Mouse (Mus musculus) midbrain, embryonic 11.5 days (tissue): ENCODE results near the gene Mettl8. TPM values are rescaled to one million over a fixed set of nuclear protein-coding genes. Genes with fewer than 3 reads are reported as not detected.

ENCODE experiments used
- ATAC-seq: fragments of 200-750 bp; cut with Nextera tagmentation; 2 replicates; pipeline ENCODE4 v1.8.0; 2017; ENCODE audit warnings: moderate TSS enrichment, moderate library complexity; ENCODE audit not compliant: low FRiP score
- DNase-seq: peaks from one replicate; pipeline ENCODE4 v3.0.0; 2015; ENCODE audit warnings: low spot score; ENCODE audit errors: missing footprints
- H3K27ac ChIP-seq: fragments of 300-500 bp; sonication (generic); 2 replicates; pipeline ENCODE4 v1.5.1; 2014; ENCODE audit warnings: low read depth, low read length
- H3K27me3 ChIP-seq: fragments of 300-500 bp; sonication (generic); 2 replicates; pipeline ENCODE4 v1.6.1; 2014; ENCODE audit warnings: mild to moderate bottlenecking, low read length, moderate library complexity, mixed read lengths; ENCODE audit not compliant: control insufficient read depth, insufficient read depth
- H3K36me3 ChIP-seq: fragments of 300-500 bp; sonication (generic); 2 replicates; pipeline ENCODE4 v1.6.1; 2014; ENCODE audit warnings: mild to moderate bottlenecking, low read length, moderate library complexity, mixed read lengths; ENCODE audit not compliant: control insufficient read depth, insufficient read depth
- H3K4me1 ChIP-seq: fragments of 300-500 bp; sonication (generic); 2 replicates; pipeline ENCODE4 v1.6.1; 2014; ENCODE audit warnings: low read length; ENCODE audit not compliant: control insufficient read depth, insufficient read depth
- H3K4me2 ChIP-seq: fragments of 300-500 bp; sonication (generic); 2 replicates; pipeline ENCODE4 v1.6.1; 2014; ENCODE audit warnings: mild to moderate bottlenecking, moderate library complexity
- H3K4me3 ChIP-seq: fragments of 300-500 bp; sonication (generic); 2 replicates; pipeline ENCODE4 v1.5.1; 2014; ENCODE audit warnings: low read depth, low read length
- H3K9ac ChIP-seq: fragments of 300-500 bp; sonication (generic); 2 replicates; pipeline ENCODE4 v1.6.1; 2014; ENCODE audit warnings: low read length
- H3K9me3 ChIP-seq: fragments of 300-500 bp; sonication (generic); 2 replicates; pipeline ENCODE4 v1.6.1; 2016; ENCODE audit warnings: low read length; ENCODE audit not compliant: control insufficient read depth
- WGBS: fragments of 180-500 bp; shearing (Covaris S2); extraction: QIAGEN DNeasy Blood & Tissue Kit; methylation state at CpG from one replicate; pipeline ENCODE4 v1.1.7; 2014; 5-methylcytosine and 5-hydroxymethylcytosine counted together
- polyA plus RNA-seq: library from polyadenylated mRNA; unstranded; fragments of >200 nt; fragmentation: Nextera tagmentation; extraction: Ambion mirVana; gene quantifications from 2 replicates; pipeline ENCODE4 v1.2.1, GENCODE M21; 2014

Mettl8 gene
- polyA plus RNA-seq, 1 experiment from 2014 or later, result 22.3 TPM

DNA sequence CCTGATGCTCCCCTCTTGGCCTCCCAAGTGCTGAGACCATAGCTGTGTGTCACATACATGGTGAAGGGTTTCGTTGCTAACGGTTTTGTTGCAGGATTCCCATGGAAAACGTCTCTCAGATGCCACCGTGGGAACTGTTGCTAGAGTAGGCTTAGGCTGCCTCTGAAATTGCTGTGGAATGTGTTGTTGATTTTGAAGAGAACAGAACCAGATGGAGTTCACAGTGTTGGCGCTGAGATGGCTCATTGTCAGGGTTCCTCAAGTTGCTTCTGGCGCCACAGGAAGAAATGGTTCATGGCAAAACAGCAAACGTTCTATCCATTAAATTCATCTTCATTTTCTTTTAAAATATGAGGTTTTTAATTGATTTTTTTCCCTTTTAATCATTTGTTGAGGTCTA, 27.0 kb upstream of the Mettl8 start:
- peaks cover 6% of the 10 kb centered on the region; the same call in 1 of the 2 replicates for H3K36me3 ChIP-seq
- peak; percentile 80 for DNase-seq

DNA sequence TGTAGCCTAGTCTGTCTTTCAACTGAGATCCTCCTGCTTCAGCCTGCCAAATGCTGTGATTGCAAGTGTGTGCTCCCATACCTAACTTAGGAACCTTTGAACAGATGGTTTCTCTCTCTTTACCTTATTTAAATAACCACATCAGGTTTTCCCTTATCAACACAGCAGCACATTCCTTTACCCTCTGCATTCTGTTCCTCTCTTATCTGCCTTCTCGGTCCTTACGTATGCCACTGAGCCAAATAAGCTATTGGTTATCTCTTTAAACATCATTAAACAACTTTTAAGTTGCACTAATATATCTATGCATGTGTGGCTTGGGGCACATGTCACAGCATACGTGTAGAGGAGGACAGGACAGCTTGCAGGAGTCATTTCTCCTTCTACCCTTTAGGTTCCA, 18.4 kb upstream of the Mettl8 start:
- Histone ChIP-seq H3K4me3 (no peak overlapping the region), H3K4me2 (no peak overlapping the region), H3K9ac (no peak overlapping the region), H3K36me3 (no peaks in the 10 kb centered on the region), H3K9me3 (no peaks in the 10 kb centered on the region), H3K27me3 (no peaks in the 10 kb centered on the region), H3K4me1 (no peaks in the 10 kb centered on the region), H3K27ac (no peak overlapping the region)
- ATAC-seq, result no peak
- WGBS, result 92% methylated on average over 3 of the region's 3 CpGs
- DNase-seq, result peak; percentile 14

More for the DNA sequence above, 27.0 kb upstream of the Mettl8 start:
- Histone ChIP-seq H3K9ac (no peak overlapping the region), H3K27ac (no peak overlapping the region), H3K9me3 (no peaks in the 10 kb centered on the region), H3K4me3 (no peak overlapping the region), H3K4me2 (no peak overlapping the region), H3K4me1 (no peaks in the 10 kb centered on the region), H3K27me3 (no peaks in the 10 kb centered on the region)
- no peak for ATAC-seq
- WGBS, result 85% methylated on average over 7 of the region's 7 CpGs

DNA sequence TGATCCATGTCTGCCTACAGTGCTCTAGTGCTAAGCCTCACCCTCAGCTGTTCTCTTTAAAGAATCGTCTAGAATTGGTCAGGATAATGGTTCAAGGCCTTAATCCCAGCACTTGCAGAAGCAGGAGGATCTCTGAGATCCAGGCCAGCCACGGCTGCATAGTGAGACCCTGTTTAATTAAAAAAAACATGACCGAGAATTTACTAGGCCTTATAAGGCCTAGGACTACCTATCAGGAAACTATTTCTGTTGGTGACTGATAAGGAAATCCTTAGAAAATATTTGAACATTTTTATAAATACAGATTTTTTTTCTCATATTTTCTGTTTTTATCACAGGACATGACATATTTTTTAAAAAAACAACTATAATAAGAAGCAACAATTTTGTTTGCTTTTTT, 17.9 kb upstream of the Mettl8 start:
- DNase-seq (no peak), ATAC-seq (no peak)
- no peak overlapping the region for H3K4me2 ChIP-seq
- H3K4me3 ChIP-seq, result no peak overlapping the region
- H3K27me3 ChIP-seq, result no peaks in the 10 kb centered on the region
- 77% methylated on average over 3 of the region's 3 CpGs for WGBS
- no peak overlapping the region for H3K9ac ChIP-seq
- no peaks in the 10 kb centered on the region for H3K36me3 ChIP-seq
- no peaks in the 10 kb centered on the region for H3K9me3 ChIP-seq
- H3K4me1 ChIP-seq, result no peaks in the 10 kb centered on the region
- no peak overlapping the region for H3K27ac ChIP-seq

DNA sequence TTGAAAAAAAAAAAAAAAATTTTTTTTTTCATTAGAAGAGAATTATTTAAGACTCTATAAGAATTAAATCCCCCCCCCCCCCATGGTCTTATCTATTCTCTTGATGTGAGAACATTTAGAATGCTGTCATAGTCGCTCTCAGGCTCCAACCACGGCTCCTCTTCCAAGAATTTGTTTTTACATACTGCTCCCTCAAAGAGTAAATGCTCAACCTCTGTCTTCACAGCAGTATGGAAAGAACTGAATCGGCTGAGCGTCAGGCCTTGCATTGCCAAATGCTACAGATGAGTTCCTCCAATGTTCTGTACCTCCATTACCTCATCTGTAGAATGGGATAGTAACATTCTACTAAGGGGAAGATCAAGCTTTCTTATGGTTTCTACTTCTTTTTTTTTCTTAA, 16.2 kb upstream of the Mettl8 start:
- Histone ChIP-seq H3K9me3 (no peaks in the 10 kb centered on the region), H3K4me1 (no peaks in the 10 kb centered on the region), H3K9ac (no peak overlapping the region), H3K36me3 (no peaks in the 10 kb centered on the region), H3K4me3 (no peak overlapping the region), H3K27me3 (no peaks in the 10 kb centered on the region), H3K4me2 (no peak overlapping the region), H3K27ac (no peak overlapping the region)
- 95% methylated on average over 4 of the region's 4 CpGs for WGBS
- peak; percentile 76 for DNase-seq
- no peak for ATAC-seq

DNA sequence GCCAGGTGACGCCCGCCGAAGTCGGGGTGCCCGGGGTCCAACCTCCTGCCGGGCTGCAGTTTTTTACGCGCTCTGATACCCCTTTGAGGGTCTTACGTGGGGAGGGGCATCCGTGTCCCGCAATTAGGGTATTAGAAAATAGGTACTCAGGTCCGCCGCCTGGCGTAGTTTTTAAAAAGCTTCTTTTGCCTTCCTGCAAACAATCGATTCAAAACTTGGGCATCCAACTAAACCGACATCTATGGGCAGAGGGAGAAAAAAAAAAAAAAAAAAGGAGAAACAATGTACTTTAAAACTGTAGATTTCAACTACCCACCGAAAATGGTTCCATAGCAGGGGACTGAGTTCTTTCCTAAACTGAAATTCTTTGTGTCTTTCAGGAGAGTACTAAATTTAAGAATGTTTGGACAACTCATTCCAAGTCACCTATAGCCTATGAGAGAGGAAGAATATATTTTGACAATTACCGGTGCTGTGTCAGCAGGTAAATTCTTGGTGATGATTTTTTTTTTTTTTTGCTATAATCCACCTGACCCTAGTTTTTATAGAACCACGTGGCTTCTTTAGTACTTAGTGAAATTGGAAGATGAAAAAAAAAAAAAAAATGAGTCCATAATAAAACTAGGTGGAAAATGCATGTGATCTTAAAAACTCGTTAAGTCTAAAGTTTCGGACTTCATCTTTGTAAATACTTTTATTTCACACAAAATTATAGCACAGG, 892 bp upstream of the Mettl8 start:
- H3K27ac ChIP-seq, result peak overlapping the region; percentile 88
- DNase-seq, result no peak
- no peaks in the 10 kb centered on the region for H3K9me3 ChIP-seq
- peak overlapping the region; percentile 72 for H3K4me2 ChIP-seq
- H3K9ac ChIP-seq, result peak overlapping the region; percentile 87
- ATAC-seq, result no peak
- peak overlapping the region; percentile 82 for H3K4me3 ChIP-seq
- peaks cover 11% of the 10 kb centered on the region for H3K4me1 ChIP-seq
- no peaks in the 10 kb centered on the region for H3K27me3 ChIP-seq
- WGBS, result 14% methylated on average over 21 of the region's 21 CpGs
- H3K36me3 ChIP-seq, result no peaks in the 10 kb centered on the region

DNA sequence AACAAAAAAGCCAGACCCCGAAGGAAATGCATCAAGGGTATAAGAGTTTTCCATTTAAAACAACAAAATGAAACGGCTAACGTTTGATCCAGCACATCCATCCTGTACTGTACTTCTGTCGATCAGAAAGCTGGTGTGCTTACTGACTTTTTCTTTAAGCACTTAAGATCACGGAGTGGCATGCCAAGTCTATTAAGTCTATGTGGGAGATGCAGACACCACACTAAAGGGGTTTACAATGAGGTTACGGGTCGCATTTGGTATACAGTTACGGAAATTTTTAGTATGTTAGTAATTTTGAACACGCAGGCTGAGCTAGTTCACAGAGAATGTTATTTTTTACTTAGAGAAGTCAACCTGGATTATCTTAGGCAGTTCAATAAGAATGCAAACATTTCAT, 667 bp downstream of the Mettl8 start:
- ATAC-seq (no peak), DNase-seq (no peak)
- H3K4me2 ChIP-seq, result peak overlapping the region; percentile 67
- peak overlapping the region; percentile 82 for H3K4me3 ChIP-seq
- H3K9me3 ChIP-seq, result no peaks in the 10 kb centered on the region
- WGBS, result 62% methylated on average over 9 of the region's 9 CpGs
- H3K4me1 ChIP-seq, result peaks cover 11% of the 10 kb centered on the region
- H3K27me3 ChIP-seq, result no peaks in the 10 kb centered on the region
- H3K27ac ChIP-seq, result no peak overlapping the region
- no peaks in the 10 kb centered on the region for H3K36me3 ChIP-seq
- peak overlapping the region; percentile 87; the same call in 1 of the 2 replicates for H3K9ac ChIP-seq

DNA sequence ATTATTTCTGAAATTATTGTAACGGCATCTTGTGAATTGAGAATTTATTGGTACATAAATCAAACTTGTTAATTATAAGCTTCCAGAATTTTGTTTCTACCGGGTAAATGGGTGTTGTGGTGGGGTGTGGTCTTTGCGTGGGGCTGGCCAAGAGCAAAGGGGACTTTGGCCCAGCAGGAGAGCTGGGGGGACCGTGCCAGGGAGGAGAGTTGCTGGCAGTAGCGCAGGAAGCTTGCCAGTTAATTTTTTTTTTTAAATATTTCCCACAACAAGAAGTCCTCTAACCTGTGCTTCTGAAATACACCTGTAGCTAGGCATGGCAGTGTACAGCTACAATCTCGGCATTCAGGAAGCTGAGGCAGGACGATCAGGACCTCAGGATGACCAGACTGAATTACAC, 4.9 kb downstream of the Mettl8 start:
- no peak overlapping the region for H3K4me2 ChIP-seq
- H3K27ac ChIP-seq, result no peak overlapping the region
- no peak overlapping the region for H3K9ac ChIP-seq
- DNase-seq, result no peak
- H3K9me3 ChIP-seq, result no peaks in the 10 kb centered on the region
- peaks cover 9% of the 10 kb centered on the region for H3K4me1 ChIP-seq
- H3K27me3 ChIP-seq, result no peaks in the 10 kb centered on the region
- H3K36me3 ChIP-seq, result no peaks in the 10 kb centered on the region
- no peak for ATAC-seq
- 89% methylated on average over 7 of the region's 7 CpGs for WGBS
- no peak overlapping the region for H3K4me3 ChIP-seq

DNA sequence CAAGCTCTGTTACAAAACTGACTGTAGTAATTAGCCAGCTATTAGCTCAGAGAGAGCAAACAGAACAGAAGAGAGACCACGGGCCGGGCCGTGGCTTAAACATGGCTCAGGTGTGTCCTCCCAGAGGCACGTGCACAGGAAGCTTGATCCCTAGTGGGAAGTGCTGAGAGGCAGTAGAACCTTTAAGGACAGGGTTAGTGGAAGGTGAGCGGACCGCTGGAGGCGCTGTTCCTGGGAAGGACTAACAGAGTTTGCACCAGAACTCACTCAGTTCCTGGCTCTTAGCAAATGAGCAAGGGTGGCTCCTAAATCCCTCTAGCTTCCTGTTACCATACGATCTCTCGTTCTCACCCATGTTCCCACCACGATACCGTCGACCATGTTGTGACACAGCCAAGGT, 6.5 kb downstream of the Mettl8 start:
- no peaks in the 10 kb centered on the region for H3K9me3 ChIP-seq
- WGBS, result 77% methylated on average over 12 of the region's 12 CpGs

DNA sequence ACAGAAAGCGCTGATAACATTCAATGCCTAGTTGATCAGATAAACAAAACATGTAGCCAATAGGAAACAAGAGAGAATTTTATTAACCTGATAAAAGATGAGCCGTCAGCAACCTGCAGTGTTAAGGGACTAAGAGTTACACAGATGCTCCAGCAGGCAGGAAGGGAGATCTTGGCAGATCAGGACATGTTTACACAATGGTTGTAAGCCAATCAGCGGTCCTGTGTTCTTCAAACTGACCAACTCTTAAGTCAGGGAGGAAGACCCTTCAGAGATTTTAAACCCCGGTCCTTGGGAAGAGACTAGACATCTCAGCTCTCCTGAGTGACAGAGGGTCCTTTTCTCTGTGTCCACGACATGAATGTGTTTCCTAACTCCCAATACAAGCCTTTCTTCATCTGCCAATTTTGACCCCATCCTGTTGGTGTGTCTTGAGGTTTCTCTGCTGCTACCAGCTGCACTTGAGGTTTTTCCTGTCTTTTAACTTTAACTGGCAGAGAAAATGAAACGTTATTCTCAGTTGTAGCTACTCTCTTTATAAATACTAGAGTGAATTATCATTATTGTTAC, 8.5 kb downstream of the Mettl8 start:
- no peaks in the 10 kb centered on the region for H3K4me1 ChIP-seq
- no peak for ATAC-seq

More for the DNA sequence above, 6.5 kb downstream of the Mettl8 start:
- Histone ChIP-seq H3K36me3 (no peaks in the 10 kb centered on the region), H3K4me3 (no peak overlapping the region), H3K27ac (no peak overlapping the region), H3K4me2 (no peak overlapping the region), H3K9ac (no peak overlapping the region), H3K27me3 (no peaks in the 10 kb centered on the region), H3K4me1 (no peaks in the 10 kb centered on the region)
- no peak for DNase-seq
- ATAC-seq, result no peak

More for the DNA sequence above, 8.5 kb downstream of the Mettl8 start:
- Histone ChIP-seq H3K36me3 (no peaks in the 10 kb centered on the region), H3K4me3 (no peak overlapping the region), H3K4me2 (no peak overlapping the region), H3K27ac (no peak overlapping the region), H3K27me3 (no peaks in the 10 kb centered on the region), H3K9ac (no peak overlapping the region), H3K9me3 (no peaks in the 10 kb centered on the region)
- no peak for DNase-seq
- 81% methylated on average over 6 of the region's 6 CpGs for WGBS
